Mouse (Mus musculus) heart, postnatal 10 days (tissue): Measurements from ENCODE around the gene Cab39l. TPM values are rescaled to one million over a fixed set of nuclear protein-coding genes. Genes with fewer than 3 reads are reported as not detected.

Experiments used
- DNase-seq, 2 experiments: peaks; one replicate each; pipeline ENCODE4 v3.0.0; 2021
- intact Hi-C: fragments of 180-260 bp; cut with DNase I; formaldehyde crosslinking; loops from one replicate; pipeline ENCODE4 v1.15.1; 2025
- total RNA-seq, 2 experiments: library from RNA; stranded (reverse); gene quantifications; 2 replicates each; pipeline ENCODE4 v1.2.3; 2021

Cab39l gene
- total RNA-seq, 2 experiments from 2014 or later: 20.3 to 24.5 TPM

DNA sequence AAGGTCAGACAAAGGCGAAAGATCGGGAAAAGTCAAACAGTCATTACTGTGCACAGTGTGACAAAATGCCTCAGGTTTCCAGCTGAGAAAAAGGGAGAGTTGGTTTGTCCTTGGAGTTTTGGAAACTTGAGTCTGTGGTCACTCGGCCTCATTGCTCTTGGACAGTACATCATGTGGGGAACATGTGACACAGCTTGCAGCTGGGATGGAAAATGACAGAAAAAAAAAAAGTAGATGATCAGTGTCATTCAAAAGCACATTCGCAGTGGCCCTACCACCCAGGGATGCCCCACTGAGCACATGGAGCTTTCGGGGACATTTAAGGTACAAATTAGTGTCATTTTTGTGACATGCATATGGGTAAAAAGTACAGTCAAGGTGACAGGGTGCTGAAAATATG, 57.2 kb downstream of the Cab39l start:
- DNase-seq: no peak
- intact Hi-C loops: no loop called here

DNA sequence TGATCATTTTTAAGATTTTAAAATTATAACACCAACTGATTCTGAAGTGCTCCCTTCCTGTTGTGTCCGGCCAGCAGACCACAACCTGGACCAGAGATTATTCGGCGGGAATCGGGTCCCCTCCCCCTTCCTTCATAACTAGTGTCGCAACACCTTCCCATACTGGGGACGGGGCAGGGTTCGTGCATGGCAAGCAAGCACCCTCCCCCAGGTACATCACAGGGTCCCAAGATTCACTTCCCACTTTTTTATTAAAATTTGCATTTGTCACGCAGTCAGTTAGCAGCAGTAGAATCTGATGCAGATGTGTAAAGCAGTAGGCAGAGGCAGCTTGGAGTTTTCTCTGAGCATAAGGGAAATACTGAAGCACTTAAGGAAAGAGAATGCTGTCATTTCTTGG, 64.1 kb downstream of the Cab39l start:
- no peak for DNase-seq
- intact Hi-C loops: no loop called here

DNA sequence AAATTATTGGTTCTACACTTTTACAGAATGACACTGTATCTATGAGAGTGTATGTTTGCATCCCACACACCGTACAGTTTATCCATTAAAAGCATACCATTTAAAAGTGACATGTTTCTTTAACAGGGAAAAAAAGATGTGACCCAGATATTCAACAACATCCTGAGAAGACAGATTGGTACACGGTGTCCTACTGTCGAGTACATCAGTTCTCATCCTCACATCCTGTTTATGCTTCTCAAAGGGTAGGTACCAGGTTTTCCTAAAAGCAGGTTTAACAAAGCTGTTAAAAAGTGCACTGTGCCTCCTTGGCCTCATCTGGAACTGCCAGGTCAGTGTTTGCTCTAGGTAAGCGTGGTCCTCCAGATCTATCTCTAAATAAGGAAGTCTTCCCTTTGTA, 65.4 kb downstream of the Cab39l start:
- no peak for DNase-seq
- intact Hi-C loops: no loop called here

DNA sequence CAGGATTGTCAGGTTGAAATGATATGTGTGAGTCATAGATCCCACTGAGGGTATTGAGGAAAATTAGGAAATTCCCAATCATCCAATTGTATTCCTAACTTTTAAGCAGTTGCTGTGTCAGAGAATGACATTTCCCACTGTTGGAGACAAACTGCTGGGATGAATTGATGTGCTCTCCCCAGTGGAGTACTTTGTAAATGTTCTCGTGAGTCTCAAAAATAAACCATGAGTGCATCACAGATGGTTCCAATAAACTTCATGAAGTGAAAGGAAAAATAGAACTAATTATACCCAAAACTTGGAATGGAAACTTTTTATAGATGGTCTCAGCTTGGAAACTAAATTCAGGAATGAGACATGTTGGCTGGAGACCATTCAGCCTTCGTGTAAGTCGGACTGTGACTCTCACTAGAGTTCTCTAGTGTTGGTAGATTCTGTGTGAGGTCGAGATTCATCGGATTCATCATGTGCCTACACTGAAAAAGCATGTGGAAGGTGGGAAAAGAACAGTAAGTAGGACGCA, 73.2 kb downstream of the Cab39l start:
- DNase-seq: no peak
- intact Hi-C loops: no loop called here

DNA sequence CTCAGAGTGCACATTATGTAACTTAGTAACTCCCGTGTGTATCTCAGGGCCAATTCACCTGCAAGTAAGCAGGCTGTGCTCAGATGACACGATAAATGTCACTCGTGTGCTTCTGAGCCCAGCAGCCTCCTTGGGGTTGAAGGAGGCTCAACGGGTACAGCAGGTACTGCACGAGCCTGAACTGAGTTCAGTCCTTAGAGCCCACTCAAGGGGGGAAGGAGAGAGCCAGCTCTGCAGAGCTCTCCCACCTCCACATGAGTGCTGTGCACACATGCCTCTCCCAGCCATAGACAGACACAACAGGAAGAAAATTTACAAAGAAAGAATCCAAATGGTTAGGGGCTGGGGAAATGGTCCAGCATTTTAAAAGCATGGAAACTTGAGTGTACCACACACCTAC, 85.1 kb downstream of the Cab39l start:
- intact Hi-C loops: no loop called here
- DNase-seq: no peak

DNA sequence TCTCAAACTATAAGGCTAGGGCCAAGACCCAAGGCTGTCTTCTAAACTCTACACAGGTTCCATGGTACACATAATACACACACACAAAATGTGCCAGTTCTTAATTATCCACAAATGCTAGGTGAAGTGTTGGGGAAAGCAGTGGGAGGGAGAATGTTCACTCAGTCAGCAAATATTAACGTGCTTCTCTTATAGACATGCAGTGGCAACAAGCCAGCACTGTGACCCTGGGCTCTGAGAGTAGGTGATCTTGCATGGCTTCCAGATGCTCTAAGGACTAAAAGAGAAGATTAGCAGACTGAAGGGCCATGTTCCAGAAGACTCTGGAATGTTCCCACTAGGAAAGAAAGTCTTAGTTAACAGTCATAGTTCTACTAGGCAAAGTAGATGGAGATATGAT, 90.0 kb downstream of the Cab39l start:
- intact Hi-C loops: no loop called here
- no peak for DNase-seq

DNA sequence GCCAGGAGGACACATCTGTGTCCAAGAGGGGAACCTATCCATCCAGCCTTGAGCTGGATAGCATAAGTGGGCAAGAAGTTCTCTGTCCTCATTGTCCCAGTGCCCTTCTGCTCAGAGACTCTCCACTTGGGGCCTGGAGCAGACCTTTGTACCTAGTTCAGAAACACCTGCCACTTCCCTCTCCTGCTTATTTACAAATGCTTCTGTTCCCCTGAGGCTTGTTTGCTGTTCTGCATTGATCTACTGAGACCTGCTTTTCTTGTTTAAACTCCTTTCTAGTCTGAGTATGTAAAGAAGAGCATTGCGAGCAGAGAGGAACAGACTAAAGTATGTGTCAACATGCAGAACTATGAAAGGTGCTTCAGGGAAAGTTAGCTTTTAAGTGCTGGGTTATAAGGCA, 92.2 kb downstream of the Cab39l start:
- DNase-seq: no peak
- intact Hi-C loops: no loop called here

DNA sequence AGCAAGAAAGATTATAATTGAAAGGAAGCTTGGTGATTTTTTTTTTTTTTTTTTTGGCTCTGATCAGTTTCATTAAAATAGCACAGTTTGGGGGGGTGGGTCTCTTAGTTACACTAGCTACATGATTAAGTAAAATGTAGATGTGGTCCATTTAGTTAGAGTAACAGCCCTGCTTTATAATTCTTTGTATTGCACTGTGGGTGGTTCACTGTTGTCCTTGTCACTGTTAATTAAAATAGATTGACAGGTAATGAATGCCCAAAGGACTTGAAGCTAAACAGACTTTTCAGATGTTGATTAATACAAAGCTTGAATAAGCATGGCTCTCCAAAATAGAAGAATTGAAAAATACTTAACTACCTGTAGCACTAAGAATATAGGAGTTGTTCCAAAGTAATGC, 93.1 kb downstream of the Cab39l start:
- DNase-seq: no peak
- intact Hi-C loops: no loop called here

DNA sequence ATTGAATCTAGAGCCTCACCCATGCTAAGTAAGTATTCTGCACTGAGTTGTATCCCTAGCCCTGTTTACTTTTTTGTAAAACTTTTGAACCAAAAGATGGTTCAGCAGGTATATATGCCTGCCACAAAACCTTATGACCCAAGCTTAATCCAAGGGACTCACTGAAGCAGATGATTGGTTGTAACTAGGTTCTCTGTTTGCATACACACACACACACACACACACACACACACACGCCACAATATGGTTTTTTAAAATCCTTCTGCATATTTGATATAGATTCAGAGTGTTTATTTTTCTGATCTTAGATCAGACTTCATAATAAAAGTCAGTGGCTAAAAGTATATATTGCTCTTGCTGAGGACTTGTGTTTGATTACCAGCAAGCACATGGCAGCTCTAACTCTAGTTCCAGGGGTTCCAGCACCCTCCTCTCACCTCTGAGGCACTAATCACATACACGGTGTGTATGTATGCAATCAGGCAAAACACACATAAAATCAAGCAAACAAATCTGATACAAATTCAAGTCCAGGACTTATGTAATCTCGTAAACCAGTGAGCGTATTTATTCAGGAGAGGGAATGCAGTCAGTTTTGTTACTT, 97.2 kb downstream of the Cab39l start:
- intact Hi-C loops: no loop called here
- no peak for DNase-seq

DNA sequence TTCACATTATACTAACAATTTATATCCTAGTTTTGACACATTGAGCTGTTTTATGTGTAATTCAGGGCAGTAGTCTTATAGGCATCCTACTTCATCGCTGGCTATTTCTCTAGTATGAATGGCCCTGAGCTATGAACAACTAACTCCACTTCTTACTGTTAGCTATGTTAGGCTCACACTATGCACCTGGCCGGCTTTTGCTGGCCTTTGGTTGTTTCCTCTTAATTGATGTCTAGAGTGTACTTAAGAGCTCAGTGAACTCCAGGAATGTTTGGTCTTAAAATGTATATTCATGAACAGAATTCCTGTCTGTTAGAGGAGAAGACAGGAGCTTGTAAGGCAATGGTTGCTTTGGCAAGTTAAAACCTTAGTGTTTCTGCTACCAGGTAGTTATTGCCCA, 99.5 kb downstream of the Cab39l start:
- no peak for DNase-seq
- intact Hi-C loops: no loop called here

DNA sequence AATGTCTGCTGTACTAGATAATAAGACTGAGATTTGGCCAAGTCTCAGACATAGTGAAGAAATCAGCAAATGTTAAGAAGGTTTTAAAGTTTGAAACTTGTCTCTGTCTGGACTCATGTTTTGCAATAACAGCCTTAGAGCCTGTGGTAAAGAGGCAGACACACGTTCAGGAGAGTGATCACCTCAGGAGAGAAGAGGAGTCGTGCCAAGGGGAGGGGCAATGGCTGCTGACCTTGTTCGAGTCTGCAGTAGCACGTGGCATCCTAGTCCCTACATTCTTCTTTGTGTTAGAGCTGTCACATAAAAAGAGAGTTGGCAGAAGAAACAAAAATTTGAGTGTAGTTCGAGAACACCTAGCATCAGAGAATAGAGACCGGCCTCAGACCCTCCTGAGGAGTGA, 100.0 kb downstream of the Cab39l start:
- no peak for DNase-seq
- intact Hi-C loops: no loop called here

DNA sequence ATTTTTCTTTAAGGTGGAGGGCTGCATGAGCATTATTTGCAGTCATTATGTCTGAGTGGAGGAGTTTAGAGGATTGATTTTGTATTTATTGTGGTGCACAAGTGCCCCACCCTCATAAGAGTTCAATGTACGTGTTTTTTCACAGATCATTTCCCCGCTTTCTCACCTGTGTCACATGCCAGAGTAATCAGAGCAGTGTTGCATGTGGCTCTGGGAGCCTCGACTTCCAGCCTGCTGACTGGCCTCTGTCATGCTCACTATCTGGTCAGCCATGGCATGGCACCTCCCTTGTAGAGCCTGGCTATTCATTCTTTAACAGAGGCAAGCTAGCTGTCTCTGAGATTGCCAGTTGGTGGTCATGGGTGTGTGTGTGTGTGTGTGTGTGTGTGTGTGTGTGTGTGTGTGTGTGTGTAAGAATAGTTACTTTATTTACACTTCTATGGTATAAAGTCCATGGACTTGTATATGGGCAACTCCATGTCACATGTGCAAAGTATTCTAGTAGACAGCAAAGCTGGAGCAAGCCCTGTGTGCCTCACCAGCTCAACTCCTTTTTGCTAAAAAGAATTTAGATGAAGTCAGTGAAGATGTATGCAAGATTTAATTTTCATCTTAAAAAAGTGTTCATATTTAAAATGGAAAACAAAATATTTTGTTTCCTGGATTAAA, 102.5 kb downstream of the Cab39l start:
- DNase-seq: no peak
- intact Hi-C loops: no loop called here

DNA sequence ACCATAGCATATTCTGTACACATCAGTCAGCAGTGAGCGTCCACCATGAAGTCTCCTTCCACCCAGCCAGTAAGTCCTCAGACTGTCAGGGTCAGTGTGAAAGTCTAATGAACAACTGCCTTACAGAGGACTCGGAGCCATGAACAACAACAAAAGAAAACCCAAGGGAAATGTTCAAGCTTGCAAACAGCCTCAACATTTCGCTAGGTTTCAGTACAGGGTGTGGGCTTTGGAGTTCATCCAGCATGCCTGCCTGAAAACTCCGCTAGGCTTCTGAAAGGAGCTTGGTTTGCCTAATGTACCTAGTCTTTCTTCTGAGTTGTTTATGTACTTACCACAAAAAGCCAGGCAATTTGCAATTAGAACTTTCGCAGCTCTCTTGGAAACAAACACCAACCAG, 103.2 kb downstream of the Cab39l start:
- DNase-seq: peak in 1 of 2 experiments; percentile 28
- intact Hi-C loops: no loop called here

DNA sequence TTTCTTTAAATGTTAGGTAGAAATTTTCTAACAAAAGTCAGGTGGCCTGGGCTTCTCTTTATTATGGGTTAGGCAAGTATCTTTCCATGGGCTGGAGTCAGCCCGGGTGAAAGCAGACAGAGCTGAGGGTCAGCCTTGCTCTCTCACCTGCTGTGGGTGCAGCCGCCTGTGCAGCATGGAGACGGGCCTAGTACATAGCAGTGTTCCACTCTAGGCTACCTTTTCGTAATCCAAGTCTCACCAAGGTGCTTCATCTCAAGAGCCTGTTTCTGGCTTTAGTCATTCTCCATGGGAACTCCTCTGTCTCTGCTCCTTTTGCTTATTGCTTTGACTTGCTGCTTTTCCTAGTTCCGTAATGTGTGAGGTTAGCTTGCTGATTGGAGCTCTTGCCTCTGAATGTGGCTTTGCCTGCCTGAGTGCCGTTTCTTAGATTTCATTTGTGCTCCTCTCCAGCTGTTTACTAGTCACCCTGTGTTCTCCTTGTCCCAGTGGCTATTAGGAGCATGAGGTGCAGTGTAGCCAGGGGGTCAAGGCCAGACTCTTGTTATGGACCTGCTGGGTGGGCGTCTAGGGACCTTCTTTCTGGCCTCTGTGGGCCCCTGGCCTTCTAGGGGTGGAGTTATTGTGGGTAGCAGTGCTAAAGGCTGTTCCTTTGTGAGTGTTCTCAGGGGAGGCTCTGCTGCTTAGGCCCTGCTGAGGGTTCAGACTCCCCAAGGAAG, 105.5 kb downstream of the Cab39l start:
- intact Hi-C loops: no loop called here
- no peak for DNase-seq

DNA sequence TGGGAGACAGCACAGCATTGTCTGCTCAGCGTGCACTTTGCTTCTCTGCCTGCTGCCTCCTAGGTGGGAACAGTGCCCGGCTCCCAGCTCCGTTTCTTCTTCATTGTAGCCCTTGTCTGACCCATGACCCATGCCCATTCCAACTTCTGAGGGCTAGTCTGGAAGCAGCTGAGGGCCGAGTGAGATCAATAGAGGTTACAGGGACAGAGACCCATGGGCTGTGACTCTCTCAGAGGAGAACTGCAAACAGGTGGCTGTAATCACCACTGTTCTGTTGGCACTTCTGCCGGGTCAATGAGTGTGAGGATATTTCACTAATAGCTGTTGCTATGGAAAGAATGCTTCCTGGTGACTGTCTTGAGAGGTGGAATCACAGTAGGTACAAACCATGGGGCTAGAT, 106.8 kb downstream of the Cab39l start:
- no peak for DNase-seq
- intact Hi-C loops: no loop called here

DNA sequence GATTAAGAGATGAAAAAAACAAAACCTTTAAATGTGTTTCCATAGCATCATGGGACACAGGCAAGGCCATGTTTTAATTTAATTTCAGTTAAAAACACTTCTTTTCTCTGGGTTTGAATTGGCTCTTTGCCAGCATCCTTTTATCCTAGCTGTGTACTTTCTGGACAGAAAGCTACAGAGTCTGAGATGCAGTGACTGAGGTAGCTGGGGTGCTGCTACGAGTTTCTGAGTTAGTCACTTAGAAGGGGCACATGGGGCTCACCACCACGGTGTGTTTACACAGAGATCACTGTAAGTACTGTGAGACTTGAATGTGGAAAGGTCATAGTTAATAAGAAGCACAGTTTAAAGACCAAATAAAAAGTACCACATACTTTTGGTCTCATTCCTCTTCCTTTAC, 107.8 kb downstream of the Cab39l start:
- intact Hi-C loops: no loop called here
- no peak for DNase-seq

DNA sequence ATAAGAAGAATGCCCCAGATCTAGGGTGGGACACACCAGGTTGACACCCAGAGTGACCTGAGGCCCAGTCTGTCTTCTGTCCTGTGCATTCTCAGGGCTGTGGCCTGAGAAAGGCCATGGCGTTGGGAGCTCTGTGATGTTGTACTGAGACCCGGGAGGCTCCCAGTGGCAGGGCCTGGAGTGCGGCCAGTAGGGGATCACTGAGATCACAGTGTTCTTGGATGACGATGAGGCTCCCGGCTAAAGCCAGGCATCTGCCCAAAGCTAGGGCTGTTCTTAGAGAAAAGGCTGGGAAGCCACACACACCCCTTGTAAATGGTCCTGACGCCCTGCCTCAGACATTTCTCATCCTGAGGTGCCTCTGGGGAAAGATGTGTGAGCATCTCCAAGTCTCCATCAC, 108.3 kb downstream of the Cab39l start:
- peak; percentile 37 to 48 for DNase-seq
- intact Hi-C loops: no loop called here

DNA sequence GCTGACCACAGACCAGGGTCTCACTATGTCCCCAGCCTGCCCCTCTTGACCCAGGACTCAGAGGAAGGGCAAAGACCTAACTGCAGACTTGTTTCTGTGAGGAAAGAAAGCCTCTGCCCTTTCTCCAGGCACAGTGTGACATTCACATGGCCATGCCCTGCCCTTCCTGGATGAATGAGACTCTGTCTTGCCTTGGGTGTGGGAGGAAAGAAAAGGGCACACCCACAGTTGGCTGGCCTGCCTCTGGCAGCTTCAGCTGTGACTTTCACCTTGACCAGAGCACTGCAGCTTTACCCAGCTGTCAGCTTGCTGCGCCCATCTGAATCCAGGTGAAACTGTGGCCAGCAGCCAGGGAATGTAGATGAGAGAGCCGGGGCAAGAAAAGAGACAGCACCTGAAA, 110.1 kb downstream of the Cab39l start:
- peak; percentile 14 to 18 for DNase-seq
- intact Hi-C loops: no loop called here

DNA sequence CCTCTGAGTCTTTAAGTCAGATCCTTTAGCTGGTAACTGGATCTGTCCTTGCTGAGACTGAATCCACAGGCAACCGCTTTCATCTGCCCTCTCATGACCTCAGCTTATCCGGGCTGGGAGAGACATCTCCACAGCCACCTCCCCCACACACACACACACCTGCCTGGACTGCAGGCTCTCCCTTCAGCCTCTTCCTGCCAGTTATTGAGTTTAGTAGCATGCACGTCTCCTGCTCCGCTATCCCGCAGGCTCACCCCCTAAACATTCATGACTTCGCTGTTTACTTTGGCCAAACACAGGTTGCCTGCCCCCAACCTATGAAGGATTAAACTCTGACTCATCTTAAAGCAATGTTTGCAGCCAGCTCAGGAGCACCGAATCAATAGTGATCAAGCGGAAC, 111.2 kb downstream of the Cab39l start:
- DNase-seq: no peak

DNA sequence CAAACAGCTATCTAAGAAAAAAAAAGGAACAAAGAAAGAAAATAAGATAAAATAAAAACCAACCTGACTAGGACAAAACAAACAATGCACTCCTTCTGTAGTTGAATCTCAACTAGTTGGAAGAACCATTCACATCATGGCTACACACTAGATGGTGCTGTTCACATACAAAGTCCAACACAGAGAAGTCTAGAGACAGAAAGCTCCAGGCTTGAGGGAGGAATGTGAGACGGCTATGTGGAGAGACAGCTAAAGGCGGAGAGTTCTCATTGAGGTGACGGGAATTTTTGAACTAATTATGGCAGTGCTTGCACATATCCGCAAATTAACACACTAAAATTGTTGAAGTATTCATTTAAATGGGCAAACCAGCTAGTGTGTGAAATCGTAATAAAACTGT, 113.3 kb downstream of the Cab39l start:
- peak in 1 of 2 experiments; percentile 15 for DNase-seq
- intact Hi-C loops: loop anchor here (2.0 kb wide), 1 partner anchor 85 kb away; no protein-coding TSS in a partner anchor

More for the DNA sequence above, 111.2 kb downstream of the Cab39l start:
- intact Hi-C loops: no loop called here

DNA sequence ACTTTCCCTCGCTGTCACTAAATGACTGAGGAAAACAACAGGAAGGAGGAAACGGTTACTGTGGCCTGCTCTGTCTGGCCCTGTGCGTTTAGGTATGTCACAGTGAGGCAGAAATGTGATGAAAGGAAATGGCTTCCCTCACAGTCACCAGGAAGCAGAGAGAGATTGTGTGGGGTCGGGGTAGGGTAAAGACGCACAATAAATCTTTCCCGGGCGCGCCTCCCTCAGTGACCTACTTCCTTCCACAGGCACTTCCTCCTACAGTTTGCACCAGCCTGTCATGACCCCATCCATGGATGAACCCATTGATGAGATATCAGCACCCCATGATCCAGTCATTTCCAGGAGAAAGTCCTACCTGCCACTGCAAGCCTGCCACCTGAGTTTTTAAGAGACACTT, 114.2 kb downstream of the Cab39l start:
- intact Hi-C loops: loop anchor here (2.0 to 5.0 kb wide), 2 partner anchors 86 to 398 kb away; no protein-coding TSS in a partner anchor

More for the DNA sequence above, 114.2 kb downstream of the Cab39l start:
- no peak for DNase-seq
